Mouse (Mus musculus): ENCODE results near the gene Timd4.

DNA sequence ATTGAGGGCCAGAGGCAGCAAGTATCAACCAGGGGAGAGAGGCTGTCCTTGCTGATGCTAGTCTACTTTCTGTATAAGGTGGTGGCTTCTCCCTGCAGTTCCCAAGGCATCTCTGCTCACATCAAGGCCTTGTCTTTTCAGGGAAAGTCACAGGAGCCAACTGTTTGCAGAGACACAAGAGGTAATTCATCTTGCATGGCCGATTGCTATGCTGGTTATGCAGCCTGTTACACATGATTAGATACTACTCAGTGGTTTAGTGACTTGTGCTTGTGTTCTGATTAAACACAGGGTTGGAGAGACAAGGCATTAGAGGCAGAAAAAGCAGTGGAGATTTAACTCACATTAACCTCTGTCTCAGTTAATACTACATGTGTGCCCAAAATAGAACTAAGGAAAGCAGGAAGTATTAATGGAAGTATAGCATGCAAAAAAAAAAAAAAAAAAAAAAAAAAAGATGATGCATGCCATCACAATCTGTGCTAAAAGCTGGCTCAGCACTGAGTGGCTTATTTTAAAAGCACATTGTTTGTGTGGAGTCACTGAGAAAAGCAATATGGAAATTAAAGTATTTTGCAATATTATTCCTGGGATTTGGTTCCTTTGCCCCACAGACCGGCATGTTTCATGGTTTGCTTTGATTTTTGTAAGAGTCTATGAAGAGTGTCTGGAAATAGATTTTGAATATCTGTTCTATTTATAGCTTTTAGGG is 31.6 kb downstream of the Timd4 start:
- TF ChIP-seq CTCF (IDR thresholded peaks at IDR 0.05; ENCODE audit: low read depth, low read length) (no peak), POLR2A (IDR thresholded peaks at IDR 0.05; ENCODE audit: borderline replicate concordance, low read depth, low read length) (no peak)
